Mouse (Mus musculus) limb, embryonic 14.5 days (tissue): Measurements from ENCODE around the gene Amfr. TPM values are rescaled to one million over a fixed set of nuclear protein-coding genes. Genes with fewer than 3 reads are reported as not detected.
"Not testable (repeated sequence)": the region's sequence is repeated elsewhere in the genome, so short reads cannot be mapped to it uniquely, and the experiment has no call there.

Experiments used
- ATAC-seq: fragments of 200-750 bp; cut with Nextera tagmentation; 2 replicates; pipeline ENCODE4 v1.8.0; 2017; ENCODE audit warnings: low read depth, moderate number of reproducible peaks, moderate TSS enrichment; ENCODE audit not compliant: low FRiP score
- DNase-seq: peaks from one replicate; pipeline ENCODE4 v3.0.0-alpha.2; 2015; ENCODE audit warnings: low spot score
- H3K27ac ChIP-seq: fragments of 300-500 bp; sonication (generic); replicated peaks from 2 replicates; pipeline ENCODE4 v1.5.1; 2014; ENCODE audit warnings: low read depth, mild to moderate bottlenecking, low read length, moderate library complexity, mixed read lengths
- H3K27me3 ChIP-seq: fragments of 300-500 bp; sonication (generic); 2 replicates; pipeline ENCODE4 v1.6.1; 2014; ENCODE audit warnings: low read length, mixed read lengths; ENCODE audit not compliant: control insufficient read depth, insufficient read depth
- H3K36me3 ChIP-seq: fragments of 300-500 bp; sonication (generic); 2 replicates; pipeline ENCODE4 v1.6.1; 2014; ENCODE audit warnings: mild to moderate bottlenecking, low read length, moderate library complexity, mixed read lengths; ENCODE audit not compliant: control insufficient read depth, insufficient read depth
- H3K4me1 ChIP-seq: fragments of 300-500 bp; sonication (generic); 2 replicates; pipeline ENCODE4 v1.6.1; 2014; ENCODE audit warnings: antibody characterized with exemption, low read length, mixed read lengths; ENCODE audit not compliant: control insufficient read depth, insufficient read depth
- H3K4me2 ChIP-seq: fragments of 300-500 bp; sonication (generic); replicated peaks from 2 replicates; pipeline ENCODE4 v1.6.1; 2014; ENCODE audit warnings: low read depth, mild to moderate bottlenecking, low read length, moderate library complexity; ENCODE audit not compliant: severe bottlenecking
- H3K4me3 ChIP-seq: fragments of 300-500 bp; sonication (generic); replicated peaks from 2 replicates; pipeline ENCODE4 v1.5.1; 2014; ENCODE audit warnings: low read length
- H3K9ac ChIP-seq: fragments of 300-500 bp; sonication (generic); 2 replicates; pipeline ENCODE4 v1.6.1; 2014; ENCODE audit warnings: mild to moderate bottlenecking, low read depth, low read length, moderate library complexity; ENCODE audit not compliant: severe bottlenecking
- H3K9me3 ChIP-seq: fragments of 300-500 bp; sonication (generic); 2 replicates; pipeline ENCODE4 v1.6.1; 2016; ENCODE audit warnings: low read length; ENCODE audit not compliant: control insufficient read depth
- POLR2A ChIP-seq: fragments of 200-500 bp; IDR thresholded peaks from 2 replicates; pipeline ENCODE4 v1.8.0; 2012; ENCODE audit warnings: inconsistent platforms, mild to moderate bottlenecking, moderate library complexity, borderline replicate concordance; ENCODE audit not compliant: insufficient read depth, insufficient read length; ENCODE audit errors: extremely low read depth
- WGBS: fragments of 180-500 bp; shearing (Covaris S2); extraction: QIAGEN DNeasy Blood & Tissue Kit; methylation state at CpG from one replicate; pipeline ENCODE4 v1.1.7; 2014; 5-methylcytosine and 5-hydroxymethylcytosine counted together
- polyA plus RNA-seq, 2 experiments: library from polyadenylated mRNA; depleted of rRNA in 1 of 2; stranded (reverse) in 1 of 2; unstranded in 1 of 2; fragments of >200 nt; fragmentation: Nextera tagmentation in 1 of 2; extraction: Ambion mirVana in 1 of 2; gene quantifications; 2 replicates each; pipeline versions ENCODE4 v1.2.1 to v1.2.3; 2012 to 2014

Amfr gene
- polyA plus RNA-seq, 2 experiments = 56.2 to 56.9 TPM

DNA sequence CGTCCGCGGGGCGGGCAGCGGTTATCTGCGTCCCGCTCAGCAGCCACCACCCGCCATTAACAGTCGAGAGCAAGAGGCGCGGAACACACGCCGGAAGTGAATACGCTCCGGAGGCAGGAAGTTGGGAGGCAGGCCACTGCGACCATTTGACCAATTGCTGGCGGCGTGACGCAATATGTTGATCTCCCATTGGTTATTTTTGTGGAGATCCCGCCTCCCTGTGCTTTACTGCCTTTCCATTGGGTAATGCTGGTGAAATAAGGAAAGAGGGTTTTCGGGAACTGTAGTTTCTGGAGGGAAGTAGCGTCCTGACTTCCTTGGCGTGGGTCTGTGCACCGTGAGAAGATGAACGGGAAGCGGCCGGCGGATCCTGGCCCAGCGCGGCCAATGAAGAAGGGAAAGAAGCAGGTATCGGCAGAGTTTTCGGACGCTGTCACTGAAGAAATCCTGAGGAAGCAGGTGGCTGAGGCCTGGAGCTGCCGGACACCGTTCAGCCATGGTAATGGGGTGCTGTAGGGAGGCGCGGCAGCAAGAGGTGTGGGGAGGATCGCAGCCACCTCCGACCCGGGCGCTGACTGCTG, 24.4 kb upstream of the Amfr start, which contains the start of the genes Nudt21 and Ogfod1:
TSS of gene Nudt21 (minus strand) at position 88 of the 581 bp plus-strand sequence.
TSS of gene Ogfod1 (plus strand) at position 255 of the 581 bp plus-strand sequence.
- TF ChIP-seq POLR2A = 0 out of 2 replicates have a peak, but pooled peaks have one; percentile 41
- Histone ChIP-seq H3K9ac (peak within 1 kb of the TSS; percentile 67), H3K27ac (peak within 1 kb of the TSS; percentile 49; the same call in 1 of the 2 replicates), H3K4me2 (peak within 1 kb of the TSS; percentile 76), H3K36me3 (no peaks in the 10 kb centered on the region), H3K9me3 (no peaks in the 10 kb centered on the region), H3K4me3 (peak within 1 kb of the TSS; percentile 76), H3K27me3 (no peaks in the 10 kb centered on the region), H3K4me1 (peaks cover 18% of the 10 kb centered on the region)
- ATAC-seq (peak; percentile 100), DNase-seq (peak; percentile 100)
- WGBS = under 1% methylated on average over 36 of the region's 41 CpGs

DNA sequence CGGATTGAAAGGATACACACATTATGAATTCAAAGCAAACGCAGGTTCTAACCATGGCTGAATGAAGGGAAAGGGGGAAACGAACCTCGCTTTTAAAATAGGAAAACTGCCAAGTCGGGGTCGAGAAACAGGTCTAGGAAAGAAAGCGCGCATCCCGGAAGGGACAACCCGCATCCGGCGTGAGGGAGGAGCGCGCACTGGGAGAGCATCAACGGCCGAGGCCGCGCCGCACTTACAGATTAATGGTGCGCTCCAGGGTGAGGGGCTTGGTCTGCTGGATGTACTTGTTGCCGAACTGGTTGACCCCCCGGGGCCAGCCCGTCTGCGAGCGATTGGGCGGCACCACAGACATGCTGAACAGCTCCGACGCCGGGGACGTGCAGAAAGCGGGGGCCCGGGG, 23.9 kb upstream of the Amfr start:
- ATAC-seq (peak; percentile 88), DNase-seq (peak; percentile 73)
- 1% methylated on average over 20 of the region's 32 CpGs for WGBS

DNA sequence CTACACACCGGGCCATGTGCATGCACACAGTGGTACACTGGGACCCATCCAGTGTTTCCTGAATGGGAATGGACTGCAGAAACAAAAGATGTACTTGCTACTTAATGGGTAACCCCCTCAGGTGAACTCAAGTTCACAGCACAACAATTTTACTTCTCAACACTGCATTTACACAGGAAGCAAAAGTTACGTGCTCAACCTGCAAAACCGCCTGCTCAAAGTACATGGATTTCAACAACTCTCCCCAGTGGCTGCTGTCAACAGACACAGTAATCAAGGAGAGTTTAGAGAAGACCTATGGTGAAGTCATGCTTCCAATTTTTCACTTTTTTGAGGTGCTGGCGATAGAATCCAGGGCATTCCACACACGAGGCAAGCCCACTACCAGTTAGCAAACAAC, 22.6 kb upstream of the Amfr start:
- no peak for DNase-seq
- WGBS = 46% methylated on average over 5 of the region's 5 CpGs
- Histone ChIP-seq H3K4me2 (peak overlapping the region; percentile 65), H3K9me3 (no peaks in the 10 kb centered on the region), H3K27ac (no peak overlapping the region), H3K4me3 (peak overlapping the region; percentile 76; the same call in 1 of the 2 replicates), H3K9ac (0 out of 2 replicates have a peak overlapping the region, but pooled peaks have one; percentile 17), H3K36me3 (peaks cover 16% of the 10 kb centered on the region), H3K4me1 (peaks cover 18% of the 10 kb centered on the region), H3K27me3 (no peaks in the 10 kb centered on the region)
- TF ChIP-seq POLR2A = no peak
- no peak for ATAC-seq

More for the DNA sequence above, 23.9 kb upstream of the Amfr start:
- Histone ChIP-seq H3K4me2 (peak overlapping the region; percentile 65), H3K4me3 (peak overlapping the region; percentile 76), H3K27ac (peak overlapping the region; percentile 49; the same call in 1 of the 2 replicates), H3K9ac (peak overlapping the region; percentile 64), H3K4me1 (peaks cover 18% of the 10 kb centered on the region)
- not testable (repeated sequence) for H3K36me3 ChIP-seq, H3K9me3 ChIP-seq, H3K27me3 ChIP-seq

DNA sequence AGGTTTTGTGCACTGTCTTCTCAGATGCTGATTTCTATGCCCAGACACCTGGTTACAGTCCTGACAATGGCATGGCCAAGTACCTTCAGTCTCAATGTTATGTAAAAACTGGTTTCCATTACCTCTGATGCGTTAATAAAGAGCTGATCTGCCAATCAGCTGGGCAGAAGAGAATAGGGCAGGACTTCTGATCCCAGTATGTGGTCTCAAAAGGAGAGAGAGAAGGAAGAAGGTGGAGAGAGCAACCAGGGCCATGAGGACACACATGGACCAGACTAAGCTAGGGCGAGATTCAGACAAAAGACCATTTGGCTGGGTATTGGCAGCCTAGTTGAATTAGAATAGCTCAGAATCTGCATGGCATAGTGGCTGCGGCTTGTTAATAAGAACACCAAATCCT, 21.0 kb upstream of the Amfr start:
- no peak for TF ChIP-seq POLR2A
- Histone ChIP-seq H3K4me2 (no peak overlapping the region), H3K36me3 (peaks cover 30% of the 10 kb centered on the region), H3K9ac (no peak overlapping the region), H3K27me3 (no peaks in the 10 kb centered on the region), H3K4me1 (peaks cover 18% of the 10 kb centered on the region), H3K27ac (no peak overlapping the region), H3K9me3 (no peaks in the 10 kb centered on the region), H3K4me3 (no peak overlapping the region)
- no peak for ATAC-seq
- no peak for DNase-seq
- 81% methylated on average over 3 of the region's 3 CpGs for WGBS

DNA sequence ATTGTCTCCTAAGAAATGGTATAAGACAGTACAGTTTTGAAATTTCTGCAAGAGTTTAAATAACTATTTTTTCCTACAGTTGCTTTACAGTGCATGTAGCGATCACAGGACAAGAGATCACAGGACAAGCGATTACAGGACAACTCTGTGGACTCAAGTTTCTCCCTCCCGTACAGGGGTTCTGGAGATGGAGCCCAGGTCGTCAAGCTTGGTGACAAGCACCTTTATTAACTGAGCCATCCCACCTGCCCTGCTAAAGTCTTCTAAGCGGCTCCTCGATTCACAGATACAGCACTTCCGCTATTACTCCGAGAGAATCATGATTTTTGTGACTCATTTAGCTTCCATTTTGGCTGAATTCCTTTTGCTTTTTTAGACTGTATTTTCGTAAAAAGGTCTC, 17.1 kb upstream of the Amfr start:
- no peak overlapping the region for H3K4me2 ChIP-seq
- DNase-seq = no peak
- peaks cover 66% of the 10 kb centered on the region for H3K36me3 ChIP-seq
- H3K9ac ChIP-seq = no peak overlapping the region
- WGBS = 93% methylated on average over 9 of the region's 9 CpGs
- H3K27me3 ChIP-seq = no peaks in the 10 kb centered on the region
- TF ChIP-seq POLR2A = no peak
- peaks cover 3% of the 10 kb centered on the region; the same call in 1 of the 2 replicates for H3K4me1 ChIP-seq
- no peaks in the 10 kb centered on the region for H3K9me3 ChIP-seq
- H3K27ac ChIP-seq = no peak overlapping the region
- no peak overlapping the region for H3K4me3 ChIP-seq
- no peak for ATAC-seq

DNA sequence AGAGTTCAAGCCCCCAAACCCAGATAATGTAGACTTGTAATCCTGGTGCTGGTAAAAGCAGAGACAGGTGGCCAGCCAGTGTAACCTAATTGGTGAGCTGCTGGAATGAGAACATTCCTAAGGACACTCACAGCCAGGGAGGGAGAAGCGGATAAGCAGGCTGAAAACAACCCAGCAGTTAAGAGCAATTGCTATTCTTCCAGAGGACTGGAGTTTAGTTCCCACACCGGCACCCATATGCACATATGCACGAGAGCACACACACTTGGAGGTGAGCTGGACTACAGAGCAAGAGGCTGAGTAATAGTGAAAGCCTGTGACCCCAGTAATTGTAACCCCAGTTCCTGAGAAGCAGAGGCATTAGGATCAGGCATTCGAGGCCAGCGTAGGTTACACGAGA, 11.3 kb upstream of the Amfr start:
- H3K4me2 ChIP-seq = no peak overlapping the region
- 91% methylated on average over 6 of the region's 6 CpGs for WGBS
- no peak overlapping the region for H3K9ac ChIP-seq
- H3K4me3 ChIP-seq = no peak overlapping the region
- no peaks in the 10 kb centered on the region for H3K9me3 ChIP-seq
- H3K27me3 ChIP-seq = no peaks in the 10 kb centered on the region
- H3K36me3 ChIP-seq = peaks cover 79% of the 10 kb centered on the region
- ATAC-seq (no peak), DNase-seq (no peak)
- no peak for TF ChIP-seq POLR2A
- no peak overlapping the region for H3K27ac ChIP-seq
- H3K4me1 ChIP-seq = no peaks in the 10 kb centered on the region
